Mouse (Mus musculus) hindbrain, embryonic 14.5 days (tissue): ENCODE measurements around the gene Apoh. TPM values are rescaled to one million over a fixed set of nuclear protein-coding genes. Genes with fewer than 3 reads are reported as not detected.

Experiments used
- ATAC-seq: fragments of 200-750 bp; cut with Nextera tagmentation; 2 replicates; pipeline ENCODE4 v1.8.0; 2017; ENCODE audit warnings: moderate number of reproducible peaks, mild to moderate bottlenecking, moderate TSS enrichment, moderate library complexity; ENCODE audit not compliant: low FRiP score
- DNase-seq: peaks from one replicate; pipeline ENCODE4 v3.0.0-alpha.2; 2015; ENCODE audit warnings: low spot score
- H3K27ac ChIP-seq: fragments of 300-500 bp; sonication (generic); 2 replicates; pipeline ENCODE4 v1.5.1; 2014; ENCODE audit warnings: mild to moderate bottlenecking, moderate library complexity
- H3K27me3 ChIP-seq: fragments of 300-500 bp; sonication (generic); 2 replicates; pipeline ENCODE4 v1.6.1; 2014; ENCODE audit warnings: mild to moderate bottlenecking, low read length, mixed read lengths; ENCODE audit not compliant: control insufficient read depth, insufficient read depth
- H3K36me3 ChIP-seq: fragments of 300-500 bp; sonication (generic); replicated peaks from 2 replicates; pipeline ENCODE4 v1.6.1; 2014; ENCODE audit not compliant: control insufficient read depth, insufficient read depth
- H3K4me1 ChIP-seq: fragments of 300-500 bp; sonication (generic); replicated peaks from 2 replicates; pipeline ENCODE4 v1.6.1; 2014; ENCODE audit warnings: antibody characterized with exemption, low read length, mixed read lengths; ENCODE audit not compliant: control insufficient read depth, insufficient read depth
- H3K4me2 ChIP-seq: fragments of 300-500 bp; sonication (generic); replicated peaks from 2 replicates; pipeline ENCODE4 v1.6.1; 2014; ENCODE audit warnings: mild to moderate bottlenecking, moderate library complexity
- H3K4me3 ChIP-seq: fragments of 300-500 bp; sonication (generic); replicated peaks from 2 replicates; pipeline ENCODE4 v1.5.1; 2014; ENCODE audit warnings: mild to moderate bottlenecking, low read length
- H3K9ac ChIP-seq: fragments of 300-500 bp; sonication (generic); 2 replicates; pipeline ENCODE4 v1.6.1; 2014
- H3K9me3 ChIP-seq: fragments of 300-500 bp; sonication (generic); 2 replicates; pipeline ENCODE4 v1.6.1; 2016; ENCODE audit warnings: low read length; ENCODE audit not compliant: control insufficient read depth
- WGBS: fragments of 180-500 bp; shearing (Covaris S2); extraction: QIAGEN DNeasy Blood & Tissue Kit; methylation state at CpG from one replicate; pipeline ENCODE4 v1.1.7; 2014; 5-methylcytosine and 5-hydroxymethylcytosine counted together
- polyA plus RNA-seq: library from polyadenylated mRNA; unstranded; fragments of >200 nt; fragmentation: Nextera tagmentation; extraction: Ambion mirVana; gene quantifications from 2 replicates; pipeline ENCODE4 v1.2.1, GENCODE M21; 2014

Gene Apoh
- polyA plus RNA-seq, 1 experiment from 2014 or later: 0.59 TPM

DNA sequence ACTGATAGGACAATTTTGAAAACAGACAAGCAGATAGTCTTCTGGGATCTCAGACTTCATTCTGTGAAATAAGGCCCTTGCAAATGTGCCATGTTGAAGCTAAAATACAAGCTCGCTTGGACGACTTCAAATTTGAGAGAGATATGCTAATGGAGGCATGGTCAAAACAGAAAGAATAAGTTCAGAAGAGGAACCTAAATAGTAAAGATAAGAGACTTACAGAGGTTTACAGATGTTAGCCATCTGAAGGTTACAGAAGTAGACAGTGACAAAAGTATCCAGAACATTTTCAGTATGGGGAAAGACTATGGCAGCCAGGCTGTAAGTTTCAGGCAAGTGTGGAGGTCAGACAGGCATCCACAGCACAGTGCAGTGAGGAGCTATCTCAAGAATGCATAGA, 21.0 kb upstream of the Apoh start:
- H3K27me3 ChIP-seq: no peaks in the 10 kb centered on the region
- no peaks in the 10 kb centered on the region for H3K4me1 ChIP-seq
- 86% methylated on average over 2 of the region's 2 CpGs for WGBS
- no peak overlapping the region for H3K27ac ChIP-seq
- no peak for ATAC-seq
- no peaks in the 10 kb centered on the region for H3K36me3 ChIP-seq
- no peak overlapping the region for H3K4me2 ChIP-seq
- no peak overlapping the region for H3K9ac ChIP-seq
- H3K9me3 ChIP-seq: no peaks in the 10 kb centered on the region
- no peak for DNase-seq
- H3K4me3 ChIP-seq: no peak overlapping the region

GRCm38 (mm10) chr11:108325943-108326342, 17.2 kb upstream of the Apoh start:
- no peaks in the 10 kb centered on the region for H3K9me3 ChIP-seq
- no peaks in the 10 kb centered on the region for H3K27me3 ChIP-seq
- ATAC-seq (no peak), DNase-seq (no peak)
- no peak overlapping the region for H3K9ac ChIP-seq
- H3K36me3 ChIP-seq: no peaks in the 10 kb centered on the region
- 91% methylated on average over 8 of the region's 8 CpGs for WGBS
- no peak overlapping the region for H3K4me2 ChIP-seq
- H3K4me1 ChIP-seq: no peaks in the 10 kb centered on the region
- no peak overlapping the region for H3K4me3 ChIP-seq
- H3K27ac ChIP-seq: no peak overlapping the region

DNA sequence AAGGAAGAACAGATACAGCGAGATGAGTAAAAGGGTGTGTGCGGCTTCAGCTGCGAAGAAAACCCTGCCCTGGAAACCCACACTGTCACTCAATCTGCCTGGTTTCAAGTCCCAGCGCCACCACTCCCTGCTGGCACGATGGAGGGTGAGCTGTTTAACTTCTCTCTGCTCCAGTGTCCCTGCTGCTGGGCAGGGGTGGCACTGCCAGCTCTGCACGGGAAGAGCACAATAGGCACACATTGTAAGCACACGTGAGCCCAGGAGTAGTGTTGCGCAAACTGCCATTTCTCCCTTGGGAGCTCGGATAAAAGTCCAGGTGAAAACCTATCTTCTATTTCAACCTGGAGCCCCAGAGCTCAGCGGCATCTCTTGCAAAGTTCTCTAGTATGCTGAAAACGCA, 12.3 kb upstream of the Apoh start:
- no peak for DNase-seq
- ATAC-seq: no peak
- no peaks in the 10 kb centered on the region for H3K27me3 ChIP-seq
- no peaks in the 10 kb centered on the region for H3K36me3 ChIP-seq
- H3K4me2 ChIP-seq: no peak overlapping the region
- no peak overlapping the region for H3K4me3 ChIP-seq
- WGBS: 86% methylated on average over 11 of the region's 11 CpGs
- H3K4me1 ChIP-seq: 0 out of 2 replicates have a peak, but pooled peaks cover 5% of the 10 kb centered on the region
- no peak overlapping the region for H3K27ac ChIP-seq
- no peaks in the 10 kb centered on the region for H3K9me3 ChIP-seq
- no peak overlapping the region for H3K9ac ChIP-seq

DNA sequence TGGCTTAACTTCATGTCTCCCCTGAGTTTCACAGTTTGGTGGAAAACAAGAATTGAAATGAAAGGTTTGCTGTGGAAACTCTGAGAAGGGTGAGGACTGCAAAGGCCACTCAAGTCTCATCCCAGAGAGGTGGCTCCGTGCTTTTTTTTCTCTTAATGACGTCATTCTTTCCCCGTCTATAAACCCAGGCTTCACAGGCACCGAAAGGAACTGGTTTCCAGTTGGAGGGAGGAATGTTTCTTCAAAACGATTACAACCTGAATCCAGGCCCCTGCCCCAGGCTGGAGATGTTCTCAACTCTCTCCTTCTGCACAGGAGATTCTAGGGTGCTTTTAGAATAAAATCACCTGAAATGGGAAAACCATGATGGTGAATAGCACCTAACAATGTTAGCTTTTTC, 10.1 kb upstream of the Apoh start:
- Histone ChIP-seq H3K4me3 (no peak overlapping the region), H3K4me1 (0 out of 2 replicates have a peak, but pooled peaks cover 5% of the 10 kb centered on the region), H3K36me3 (no peaks in the 10 kb centered on the region), H3K9me3 (no peaks in the 10 kb centered on the region), H3K27ac (no peak overlapping the region), H3K4me2 (no peak overlapping the region), H3K9ac (no peak overlapping the region), H3K27me3 (no peaks in the 10 kb centered on the region)
- 69% methylated on average over 5 of the region's 5 CpGs for WGBS
- ATAC-seq: no peak
- no peak for DNase-seq

DNA sequence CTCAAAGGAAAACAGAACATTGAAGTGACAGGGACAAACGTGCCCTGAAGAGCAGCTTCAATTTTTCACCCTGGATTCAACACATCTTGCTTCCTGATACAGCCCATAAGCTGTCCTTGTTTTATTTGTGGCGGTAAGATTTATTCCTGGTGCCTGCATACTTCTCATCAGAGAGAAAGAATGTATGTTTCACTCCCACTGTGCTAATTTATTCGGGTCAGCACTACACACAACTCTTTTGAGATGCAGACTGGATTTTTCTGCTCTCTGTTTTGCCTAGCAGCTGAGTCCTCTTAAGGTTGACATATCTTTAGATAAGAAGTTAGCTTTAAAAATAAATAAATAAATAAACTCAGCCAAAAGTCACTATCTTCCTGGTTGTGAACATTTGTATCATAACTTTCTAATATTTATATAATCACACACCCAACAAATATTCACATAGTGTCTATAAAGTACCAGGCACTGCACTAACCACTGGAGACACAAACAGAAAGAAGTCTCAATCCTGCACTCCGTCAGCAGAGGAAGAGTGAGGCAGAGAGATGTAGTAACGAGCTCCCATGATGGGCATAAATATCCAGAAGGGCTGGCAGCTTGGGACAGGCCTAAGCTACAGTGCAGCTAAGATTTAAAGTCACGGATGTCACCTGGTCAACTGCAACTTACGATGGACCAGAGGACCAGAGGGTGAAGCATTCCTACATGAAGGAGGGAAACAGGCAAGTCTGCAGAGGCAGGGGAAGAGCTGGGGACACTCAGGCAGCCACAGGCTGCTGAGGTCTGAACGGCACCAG, 9.4 kb upstream of the Apoh start:
- Histone ChIP-seq H3K36me3 (0 out of 2 replicates have a peak, but pooled peaks cover 2% of the 10 kb centered on the region), H3K27ac (no peak overlapping the region), H3K9me3 (no peaks in the 10 kb centered on the region), H3K4me2 (no peak overlapping the region), H3K4me3 (no peak overlapping the region), H3K9ac (no peak overlapping the region), H3K4me1 (0 out of 2 replicates have a peak, but pooled peaks cover 5% of the 10 kb centered on the region), H3K27me3 (no peaks in the 10 kb centered on the region)
- DNase-seq (no peak), ATAC-seq (no peak)
- 49% methylated on average over 8 of the region's 8 CpGs for WGBS

DNA sequence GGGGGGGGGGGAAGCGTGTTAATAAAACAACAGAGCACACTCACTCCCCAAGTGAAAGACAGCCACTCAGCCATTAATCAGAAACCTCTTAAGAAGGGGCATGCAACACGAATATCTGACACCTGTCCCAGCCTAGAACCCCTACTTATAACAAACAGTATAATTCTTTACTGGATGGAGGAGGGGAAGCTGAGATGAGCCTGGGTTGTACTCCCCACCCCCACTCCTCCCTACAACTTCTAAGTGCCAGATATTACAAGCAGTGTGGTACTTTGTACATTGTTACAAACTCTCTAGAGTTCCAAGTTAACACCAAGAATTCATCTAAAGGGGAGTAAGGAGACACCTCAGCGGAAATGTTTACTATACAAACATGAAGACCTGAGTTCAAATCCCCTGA, 8.5 kb upstream of the Apoh start:
- no peaks in the 10 kb centered on the region for H3K27me3 ChIP-seq
- no peak overlapping the region for H3K9ac ChIP-seq
- H3K4me3 ChIP-seq: no peak overlapping the region
- DNase-seq: no peak
- ATAC-seq: no peak
- 0 out of 2 replicates have a peak, but pooled peaks cover 5% of the 10 kb centered on the region for H3K4me1 ChIP-seq
- H3K4me2 ChIP-seq: no peak overlapping the region
- H3K27ac ChIP-seq: no peak overlapping the region
- H3K9me3 ChIP-seq: no peaks in the 10 kb centered on the region
- WGBS: 62% methylated on average over 3 of the region's 3 CpGs
- peaks cover 7% of the 10 kb centered on the region; the same call in 1 of the 2 replicates for H3K36me3 ChIP-seq

DNA sequence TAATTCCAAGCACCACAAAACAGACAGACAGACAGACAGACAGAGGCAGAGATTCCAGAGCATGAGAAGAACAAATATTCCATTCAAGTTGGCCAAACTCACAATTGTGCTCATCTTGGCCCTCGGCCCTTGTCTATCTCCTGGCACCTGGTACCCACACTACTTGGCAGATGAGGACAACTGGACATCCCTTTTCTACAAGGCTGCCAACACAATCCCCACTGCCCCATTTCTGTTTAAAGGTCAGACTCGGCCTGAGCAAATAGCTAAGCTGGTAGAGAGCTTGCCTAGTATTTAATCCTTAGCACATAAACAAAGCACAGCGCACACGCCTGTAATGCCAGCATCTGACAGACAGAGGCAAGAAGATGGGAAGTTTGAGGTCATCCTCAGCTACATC, 7.6 kb upstream of the Apoh start:
- no peak for ATAC-seq
- peaks cover 9% of the 10 kb centered on the region; the same call in 1 of the 2 replicates for H3K36me3 ChIP-seq
- WGBS: 91% methylated on average over 4 of the region's 4 CpGs
- H3K4me3 ChIP-seq: no peak overlapping the region
- no peak overlapping the region for H3K27ac ChIP-seq
- no peaks in the 10 kb centered on the region for H3K9me3 ChIP-seq
- no peaks in the 10 kb centered on the region for H3K27me3 ChIP-seq
- 0 out of 2 replicates have a peak, but pooled peaks cover 5% of the 10 kb centered on the region for H3K4me1 ChIP-seq
- no peak overlapping the region for H3K9ac ChIP-seq
- H3K4me2 ChIP-seq: no peak overlapping the region
- DNase-seq: no peak

GRCm38 (mm10) chr11:108336445-108336844, 6.7 kb upstream of the Apoh start:
- no peaks in the 10 kb centered on the region for H3K9me3 ChIP-seq
- no peak for DNase-seq
- 56% methylated on average over 5 of the region's 5 CpGs for WGBS

DNA sequence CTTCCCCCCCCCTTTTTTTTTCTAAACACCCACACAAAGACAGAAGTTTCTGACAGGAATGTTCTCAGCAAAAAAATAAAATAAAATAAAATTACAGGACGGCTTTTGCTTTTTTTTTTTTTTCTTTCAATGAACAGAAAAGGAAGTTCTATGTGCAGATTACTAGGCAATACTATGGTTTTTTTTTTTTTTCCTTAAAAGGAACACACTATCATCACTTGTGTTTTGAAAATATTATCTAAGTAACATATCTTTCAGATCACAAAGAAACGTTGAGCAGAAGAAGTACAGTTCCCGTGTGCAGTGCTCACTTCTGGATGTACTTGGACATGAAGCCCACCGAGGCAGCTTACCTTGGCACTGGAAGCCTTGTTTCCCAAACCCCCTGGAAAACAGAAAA, 2.9 kb upstream of the Apoh start:
- Histone ChIP-seq H3K4me1 (peaks cover 14% of the 10 kb centered on the region), H3K36me3 (peaks cover 9% of the 10 kb centered on the region; the same call in 1 of the 2 replicates), H3K4me3 (no peak overlapping the region), H3K27ac (no peak overlapping the region), H3K9ac (no peak overlapping the region), H3K27me3 (no peaks in the 10 kb centered on the region), H3K9me3 (no peaks in the 10 kb centered on the region), H3K4me2 (no peak overlapping the region)
- WGBS: 93% methylated on average over 4 of the region's 4 CpGs
- DNase-seq (no peak), ATAC-seq (no peak)

More at GRCm38 (mm10) chr11:108336445-108336844, 6.7 kb upstream of the Apoh start:
- Histone ChIP-seq H3K27ac (no peak overlapping the region), H3K4me1 (0 out of 2 replicates have a peak, but pooled peaks cover 9% of the 10 kb centered on the region), H3K4me2 (no peak overlapping the region), H3K9ac (no peak overlapping the region), H3K36me3 (peaks cover 9% of the 10 kb centered on the region; the same call in 1 of the 2 replicates), H3K4me3 (no peak overlapping the region), H3K27me3 (no peaks in the 10 kb centered on the region)
- ATAC-seq: no peak
